Mouse (Mus musculus) stomach, embryonic 15.5 days (tissue): Measurements from ENCODE around the gene Umad1. TPM values are rescaled to one million over a fixed set of nuclear protein-coding genes. Genes with fewer than 3 reads are reported as not detected.
A peak's percentile ranks its signal among the peaks of the same experiment; 100 is the strongest.

ENCODE experiments used
- ATAC-seq: fragments of 200-750 bp; cut with Nextera tagmentation; 2 replicates; pipeline ENCODE4 v1.8.0; 2017; ENCODE audit warnings: low read depth, moderate number of reproducible peaks, moderate TSS enrichment; ENCODE audit not compliant: insufficient read depth, low FRiP score
- H3K27ac ChIP-seq: fragments of 300-500 bp; sonication (generic); 2 replicates; pipeline ENCODE4 v1.5.1; 2015; ENCODE audit warnings: mild to moderate bottlenecking, inconsistent platforms
- H3K27me3 ChIP-seq: fragments of 300-500 bp; sonication (generic); replicated peaks from 2 replicates; pipeline ENCODE4 v1.6.1; 2015; ENCODE audit warnings: inconsistent platforms
- H3K36me3 ChIP-seq: fragments of 300-500 bp; sonication (generic); 2 replicates; pipeline ENCODE4 v1.6.1; 2015; ENCODE audit warnings: inconsistent platforms
- H3K4me1 ChIP-seq: fragments of 300-500 bp; sonication (generic); 2 replicates; pipeline ENCODE4 v1.6.1; 2015; ENCODE audit warnings: inconsistent platforms
- H3K4me2 ChIP-seq: fragments of 300-500 bp; sonication (generic); 2 replicates; pipeline ENCODE4 v1.6.1; 2015; ENCODE audit warnings: mild to moderate bottlenecking, inconsistent platforms
- H3K4me3 ChIP-seq: fragments of 300-500 bp; sonication (generic); replicated peaks from 2 replicates; pipeline ENCODE4 v1.5.1; 2015; ENCODE audit warnings: inconsistent platforms
- H3K9ac ChIP-seq: fragments of 300-500 bp; sonication (generic); 2 replicates; pipeline ENCODE4 v1.6.1; 2015; ENCODE audit warnings: inconsistent platforms
- H3K9me3 ChIP-seq: fragments of 300-500 bp; sonication (generic); 2 replicates; pipeline ENCODE4 v1.6.1; 2016; ENCODE audit warnings: inconsistent platforms
- WGBS: fragments of 180-500 bp; shearing (Covaris S2); methylation state at CpG from one replicate; pipeline ENCODE4 v1.1.7; 2015; 5-methylcytosine and 5-hydroxymethylcytosine counted together
- polyA plus RNA-seq: library from polyadenylated mRNA; unstranded; fragments of >200 nt; fragmentation: Nextera tagmentation; extraction: Ambion mirVana; gene quantifications from 2 replicates; pipeline ENCODE4 v1.2.1, GENCODE M21; 2015

The Umad1 gene
- polyA plus RNA-seq, 1 experiment from 2014 or later = 25.7 TPM

- no peak for ATAC-seq
- Histone ChIP-seq H3K9ac (no peak overlapping the region), H3K4me2 (no peak overlapping the region), H3K36me3 (no peaks in the 10 kb centered on the region), H3K4me3 (no peak overlapping the region), H3K4me1 (0 out of 2 replicates have a peak, but pooled peaks cover 3% of the 10 kb centered on the region), H3K27me3 (no peaks in the 10 kb centered on the region), H3K9me3 (no peaks in the 10 kb centered on the region), H3K27ac (no peak overlapping the region)
- 86% methylated on average over 9 of the region's 9 CpGs for WGBS
Measured at GRCm38 (mm10) chr6:8430610-8431234, 171.6 kb downstream of the Umad1 start.

- Histone ChIP-seq H3K27me3 (no peaks in the 10 kb centered on the region), H3K36me3 (no peaks in the 10 kb centered on the region), H3K4me2 (no peak overlapping the region), H3K4me1 (0 out of 2 replicates have a peak, but pooled peaks cover 3% of the 10 kb centered on the region), H3K4me3 (no peak overlapping the region), H3K9me3 (no peaks in the 10 kb centered on the region), H3K27ac (no peak overlapping the region), H3K9ac (no peak overlapping the region)
- 72% methylated on average over 9 of the region's 9 CpGs for WGBS
- no peak for ATAC-seq
Measured at GRCm38 (mm10) chr6:8433179-8433578, 174.1 kb downstream of the Umad1 start.

GRCm38 (mm10) chr6:8437937-8438336 is 178.8 kb downstream of the Umad1 start:
- Histone ChIP-seq H3K9me3 (no peaks in the 10 kb centered on the region), H3K4me2 (no peak overlapping the region), H3K36me3 (no peaks in the 10 kb centered on the region), H3K9ac (no peak overlapping the region), H3K27ac (no peak overlapping the region), H3K4me1 (no peaks in the 10 kb centered on the region), H3K27me3 (no peaks in the 10 kb centered on the region), H3K4me3 (no peak overlapping the region)
- 92% methylated on average over 3 of the region's 3 CpGs for WGBS
- ATAC-seq = no peak

GRCm38 (mm10) chr6:8441814-8442213 is 182.7 kb downstream of the Umad1 start:
- H3K4me3 ChIP-seq = no peak overlapping the region
- no peak overlapping the region for H3K27ac ChIP-seq
- no peaks in the 10 kb centered on the region for H3K36me3 ChIP-seq
- no peak overlapping the region for H3K4me2 ChIP-seq
- WGBS = 92% methylated on average over 3 of the region's 3 CpGs
- no peak overlapping the region for H3K9ac ChIP-seq
- no peaks in the 10 kb centered on the region for H3K9me3 ChIP-seq
- H3K27me3 ChIP-seq = no peaks in the 10 kb centered on the region
- no peaks in the 10 kb centered on the region for H3K4me1 ChIP-seq
- ATAC-seq = no peak

- no peaks in the 10 kb centered on the region for H3K36me3 ChIP-seq
- H3K9me3 ChIP-seq = no peaks in the 10 kb centered on the region
- H3K27me3 ChIP-seq = no peaks in the 10 kb centered on the region
- H3K27ac ChIP-seq = no peak overlapping the region; the same call in 1 of the 2 replicates
- WGBS = 48% methylated on average over 5 of the region's 5 CpGs
- no peak overlapping the region for H3K4me3 ChIP-seq
- ATAC-seq = peak; percentile 39; the same call in 1 of the 2 replicates
- no peaks in the 10 kb centered on the region for H3K4me1 ChIP-seq
- H3K4me2 ChIP-seq = no peak overlapping the region
- no peak overlapping the region for H3K9ac ChIP-seq
Measured at GRCm38 (mm10) chr6:8446786-8447185, 187.7 kb downstream of the Umad1 start.

GRCm38 (mm10) chr6:8455599-8455998 is 196.5 kb downstream of the Umad1 start:
- no peak for ATAC-seq
- no peak overlapping the region for H3K27ac ChIP-seq
- no peak overlapping the region for H3K9ac ChIP-seq
- 79% methylated on average over 5 of the region's 5 CpGs for WGBS
- no peak overlapping the region for H3K4me2 ChIP-seq
- no peak overlapping the region for H3K4me3 ChIP-seq
- H3K27me3 ChIP-seq = no peaks in the 10 kb centered on the region
- H3K36me3 ChIP-seq = no peaks in the 10 kb centered on the region
- no peaks in the 10 kb centered on the region for H3K9me3 ChIP-seq
- H3K4me1 ChIP-seq = no peaks in the 10 kb centered on the region

GRCm38 (mm10) chr6:8458596-8458995 is 199.5 kb downstream of the Umad1 start:
- Histone ChIP-seq H3K4me1 (no peaks in the 10 kb centered on the region), H3K9ac (no peak overlapping the region), H3K4me2 (no peak overlapping the region), H3K4me3 (no peak overlapping the region), H3K27ac (no peak overlapping the region), H3K27me3 (no peaks in the 10 kb centered on the region), H3K36me3 (no peaks in the 10 kb centered on the region), H3K9me3 (no peaks in the 10 kb centered on the region)
- no peak for ATAC-seq
- WGBS = 89% methylated on average over 4 of the region's 4 CpGs

GRCm38 (mm10) chr6:8462447-8462846 is 203.4 kb downstream of the Umad1 start:
- no peaks in the 10 kb centered on the region for H3K36me3 ChIP-seq
- 74% methylated on average over 2 of the region's 2 CpGs for WGBS
- H3K4me2 ChIP-seq = no peak overlapping the region
- no peaks in the 10 kb centered on the region for H3K9me3 ChIP-seq
- H3K4me1 ChIP-seq = no peaks in the 10 kb centered on the region
- no peak overlapping the region for H3K27ac ChIP-seq
- 0 out of 2 replicates have a peak, but pooled peaks have one; percentile 18 for ATAC-seq
- no peaks in the 10 kb centered on the region for H3K27me3 ChIP-seq
- no peak overlapping the region for H3K4me3 ChIP-seq
- no peak overlapping the region for H3K9ac ChIP-seq

- Histone ChIP-seq H3K27ac (no peak overlapping the region), H3K27me3 (no peaks in the 10 kb centered on the region), H3K9me3 (no peaks in the 10 kb centered on the region), H3K9ac (no peak overlapping the region), H3K36me3 (no peaks in the 10 kb centered on the region), H3K4me1 (no peaks in the 10 kb centered on the region), H3K4me3 (no peak overlapping the region), H3K4me2 (no peak overlapping the region)
- ATAC-seq = no peak
- WGBS = 94% methylated on average over 1 of the region's 1 CpGs
Measured at GRCm38 (mm10) chr6:8465388-8465787, 206.3 kb downstream of the Umad1 start.

- Histone ChIP-seq H3K9me3 (no peaks in the 10 kb centered on the region), H3K9ac (no peak overlapping the region), H3K4me1 (no peaks in the 10 kb centered on the region), H3K36me3 (no peaks in the 10 kb centered on the region), H3K4me3 (no peak overlapping the region), H3K27ac (no peak overlapping the region), H3K27me3 (no peaks in the 10 kb centered on the region), H3K4me2 (no peak overlapping the region)
- no peak for ATAC-seq
- 59% methylated on average over 5 of the region's 5 CpGs for WGBS
Measured at GRCm38 (mm10) chr6:8465985-8466384, 206.9 kb downstream of the Umad1 start.

GRCm38 (mm10) chr6:8467667-8468337 is 208.7 kb downstream of the Umad1 start:
- no peak overlapping the region for H3K4me2 ChIP-seq
- ATAC-seq = no peak

GRCm38 (mm10) chr6:8469918-8470317 is 210.8 kb downstream of the Umad1 start:
- H3K27ac ChIP-seq = no peak overlapping the region
- H3K27me3 ChIP-seq = no peaks in the 10 kb centered on the region
- no peak overlapping the region for H3K9ac ChIP-seq
- no peaks in the 10 kb centered on the region for H3K36me3 ChIP-seq
- ATAC-seq = no peak
- H3K4me1 ChIP-seq = peaks cover 8% of the 10 kb centered on the region; the same call in 1 of the 2 replicates
- no peak overlapping the region for H3K4me3 ChIP-seq
- H3K4me2 ChIP-seq = no peak overlapping the region
- H3K9me3 ChIP-seq = no peaks in the 10 kb centered on the region
- WGBS = 89% methylated on average over 3 of the region's 3 CpGs

More at GRCm38 (mm10) chr6:8467667-8468337, 208.7 kb downstream of the Umad1 start:
- WGBS = 69% methylated on average over 10 of the region's 10 CpGs
- Histone ChIP-seq H3K9ac (no peak overlapping the region), H3K27me3 (no peaks in the 10 kb centered on the region), H3K36me3 (no peaks in the 10 kb centered on the region), H3K4me3 (no peak overlapping the region), H3K4me1 (peaks cover 2% of the 10 kb centered on the region; the same call in 1 of the 2 replicates), H3K27ac (no peak overlapping the region), H3K9me3 (no peaks in the 10 kb centered on the region)
